Mouse (Mus musculus) c-Kit-negative CD71-positive TER-119-positive erythroid progenitor cells, embryonic 14.5 days (primary cell): ENCODE measurements at regions not wholly inside any gene's neighbourhood (a gene's known extent, or its start where the extent isn't known, plus 50 kb on each side); places are given as distances from the start of the nearest gene placed in this dataset.

Experiments used
- DNase-seq: peaks from one replicate; pipeline ENCODE4 v3.0.0-alpha.2; 2013; ENCODE audit warnings: low read depth, low spot score

DNA sequence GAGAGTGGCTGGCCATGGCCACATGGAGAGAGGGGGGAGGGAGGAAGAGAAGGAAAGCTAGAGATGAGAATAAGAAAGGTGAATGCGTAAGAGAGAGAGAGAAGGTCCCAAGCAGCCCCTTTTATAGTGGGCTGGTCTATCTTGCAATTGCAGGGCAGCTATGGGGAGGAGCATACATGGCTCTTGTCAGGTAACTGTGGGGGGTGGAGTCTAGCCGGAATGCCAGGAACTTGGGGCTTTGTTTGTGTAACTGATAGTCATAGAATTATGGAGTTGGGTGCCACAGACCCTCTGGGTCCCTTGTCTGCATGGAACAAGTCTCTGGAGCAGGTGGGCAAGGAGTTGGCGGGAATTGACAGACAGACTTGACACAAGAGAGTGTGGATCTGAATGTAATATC, 2151.8 kb downstream of the 4930444P10Rik start:
- no peak for DNase-seq

DNA sequence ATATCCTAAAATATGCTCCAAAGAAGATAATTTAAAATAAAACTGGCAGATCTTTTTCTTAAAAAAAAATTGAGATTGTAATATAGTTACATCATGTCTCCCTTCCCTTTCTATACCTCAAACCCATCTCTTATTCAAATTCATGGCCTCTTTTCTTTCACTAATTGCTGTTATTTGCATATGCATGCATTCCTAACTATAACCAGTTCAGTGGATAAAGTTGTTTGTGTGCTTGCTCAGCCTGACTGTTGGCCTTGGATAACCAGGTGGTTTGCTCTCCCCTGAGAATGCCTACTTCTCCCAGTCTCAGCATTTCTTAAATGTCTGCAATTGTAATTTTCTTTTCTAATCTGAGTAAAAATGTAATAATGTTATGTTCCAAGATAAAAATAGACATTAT, 2154.8 kb downstream of the 4930444P10Rik start:
- no peak for DNase-seq

DNA sequence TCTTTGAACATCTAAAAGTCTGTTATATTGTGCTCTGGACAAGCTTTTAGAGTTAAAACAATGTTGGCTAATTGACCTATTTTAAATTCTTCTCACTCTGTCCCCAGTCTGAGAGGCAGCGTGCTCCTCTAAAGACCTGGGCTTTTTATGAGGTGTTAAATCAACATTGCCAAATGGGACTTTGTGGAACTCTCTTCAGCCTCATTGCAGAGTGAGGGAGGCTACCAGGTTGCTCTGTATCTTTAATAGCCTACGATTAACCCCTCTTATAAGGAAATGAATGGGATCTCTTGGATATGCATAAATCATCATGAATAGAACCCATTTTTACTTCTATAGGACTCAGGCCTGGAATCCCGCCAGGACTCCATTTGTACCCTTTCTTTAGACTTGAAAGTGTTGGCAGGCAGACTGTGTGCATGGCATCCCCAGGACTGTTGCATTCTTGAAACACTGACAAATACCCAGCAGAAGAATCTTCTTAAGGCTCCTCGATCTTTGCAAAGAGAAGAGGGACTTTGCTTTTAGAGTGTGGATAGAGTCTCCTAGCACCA, 2157.1 kb downstream of the 4930444P10Rik start:
- no peak for DNase-seq

DNA sequence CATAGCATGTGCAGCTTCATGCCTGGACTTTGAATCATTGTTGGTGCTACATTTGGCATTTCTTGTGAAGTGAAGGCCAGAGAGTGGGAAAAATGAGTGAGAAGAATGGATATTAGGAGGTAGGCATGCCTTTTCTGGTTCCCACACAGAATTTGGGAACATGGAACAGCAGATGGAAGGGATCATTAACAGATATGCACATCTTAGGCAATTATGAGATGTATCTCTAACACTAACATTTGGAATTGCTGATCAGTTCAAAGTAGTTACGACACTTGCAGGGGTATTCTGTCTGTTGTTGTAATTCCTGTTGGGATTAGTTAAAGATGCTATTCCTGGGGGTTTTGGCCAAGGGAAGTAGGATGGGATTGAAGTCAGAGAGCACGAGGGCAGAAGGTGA, 2164.4 kb downstream of the 4930444P10Rik start:
- no peak for DNase-seq

DNA sequence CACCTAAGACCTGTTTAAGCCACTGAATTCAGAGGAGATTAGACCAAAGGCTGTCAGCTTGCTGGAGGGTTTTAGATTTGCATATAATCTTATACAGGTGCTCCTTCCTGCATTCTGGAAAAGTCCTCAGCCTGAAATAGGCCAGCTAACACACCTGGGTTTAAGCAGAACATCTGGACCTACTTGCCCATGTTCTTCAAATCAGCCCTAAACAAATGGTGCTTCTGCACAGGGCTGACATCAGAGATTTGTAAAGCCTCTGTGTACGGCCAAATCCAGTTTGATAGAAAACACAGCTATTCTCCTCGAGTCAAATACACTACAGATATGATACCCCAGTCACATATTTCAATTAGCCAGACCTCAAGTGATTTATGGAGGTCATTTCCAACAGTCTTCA, 2165.2 kb downstream of the 4930444P10Rik start:
- no peak for DNase-seq

DNA sequence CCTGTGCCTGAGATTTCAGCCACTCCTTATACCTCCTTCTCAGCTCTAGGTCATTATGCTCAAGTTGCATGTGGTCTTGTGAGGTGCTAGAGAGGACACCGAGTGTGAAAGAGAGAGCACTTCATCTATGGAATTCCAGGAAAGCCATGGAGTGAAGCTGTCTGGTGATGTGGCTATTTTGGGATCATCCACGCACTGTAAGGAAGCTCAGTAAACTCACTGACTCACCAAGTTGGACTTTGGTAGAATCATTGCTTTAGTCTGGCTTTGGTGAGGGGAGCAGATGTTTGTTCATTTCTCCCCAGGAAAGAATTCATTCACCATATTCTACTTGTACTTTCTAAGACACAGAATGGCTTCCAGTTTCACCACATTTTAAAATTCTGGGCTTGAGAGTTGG, 2167.1 kb downstream of the 4930444P10Rik start:
- DNase-seq = no peak

DNA sequence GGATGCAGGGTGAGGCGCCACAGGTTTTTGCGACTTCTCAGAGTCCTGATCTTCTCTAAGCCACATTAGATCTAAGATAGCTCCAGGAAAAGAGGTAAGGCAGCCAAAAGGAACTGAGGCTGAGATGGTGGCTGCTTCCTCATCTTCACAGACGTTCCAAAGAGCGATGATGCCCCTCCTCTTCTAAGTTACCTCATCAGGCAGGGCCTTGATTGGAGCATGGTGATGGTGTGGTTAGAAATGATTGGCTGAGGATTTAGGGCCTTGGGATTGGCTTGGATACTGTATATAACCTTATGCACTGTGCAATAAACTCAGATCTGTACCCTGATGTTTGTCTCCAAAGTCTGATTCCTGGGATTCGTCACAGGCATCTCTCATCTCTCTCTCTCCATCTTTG, 2177.9 kb downstream of the 4930444P10Rik start:
- DNase-seq = no peak

DNA sequence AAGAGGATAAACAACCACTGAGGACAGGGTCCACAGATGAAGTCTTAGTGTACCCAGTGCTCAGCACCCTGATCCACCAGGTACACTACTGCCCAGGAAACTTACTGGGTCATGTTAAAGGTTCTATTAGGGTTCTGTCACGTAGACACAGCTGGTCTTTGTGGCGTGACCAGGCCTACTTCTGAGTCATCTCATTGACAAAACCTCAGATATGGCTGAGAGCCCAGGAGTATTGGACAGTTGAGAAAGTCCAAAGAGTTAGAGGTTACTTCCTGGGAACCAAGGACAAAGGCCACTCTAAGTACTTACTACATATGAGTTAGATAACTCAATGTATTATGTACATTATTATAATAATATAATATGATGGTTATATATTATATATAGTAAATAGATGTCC, 2214.0 kb downstream of the 4930444P10Rik start:
- no peak for DNase-seq

DNA sequence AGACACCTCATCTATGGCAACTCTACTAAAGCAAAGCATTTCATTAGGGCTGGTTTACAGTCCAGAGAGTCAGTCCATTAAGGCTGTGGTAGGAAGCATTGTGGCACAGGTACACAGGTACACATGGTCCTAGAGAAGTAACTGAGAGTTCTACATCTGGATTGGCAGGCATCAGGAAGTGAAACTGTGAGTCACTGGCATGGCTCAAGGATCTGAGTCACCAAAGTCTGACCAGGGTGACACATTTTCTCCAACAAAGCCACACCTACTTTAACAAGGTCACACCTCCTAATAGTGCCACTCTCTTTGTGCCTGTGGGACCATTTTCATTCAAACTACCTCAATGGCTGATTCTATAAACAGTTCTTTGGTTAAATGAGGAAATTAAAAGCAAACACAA, 2219.2 kb downstream of the 4930444P10Rik start:
- no peak for DNase-seq

DNA sequence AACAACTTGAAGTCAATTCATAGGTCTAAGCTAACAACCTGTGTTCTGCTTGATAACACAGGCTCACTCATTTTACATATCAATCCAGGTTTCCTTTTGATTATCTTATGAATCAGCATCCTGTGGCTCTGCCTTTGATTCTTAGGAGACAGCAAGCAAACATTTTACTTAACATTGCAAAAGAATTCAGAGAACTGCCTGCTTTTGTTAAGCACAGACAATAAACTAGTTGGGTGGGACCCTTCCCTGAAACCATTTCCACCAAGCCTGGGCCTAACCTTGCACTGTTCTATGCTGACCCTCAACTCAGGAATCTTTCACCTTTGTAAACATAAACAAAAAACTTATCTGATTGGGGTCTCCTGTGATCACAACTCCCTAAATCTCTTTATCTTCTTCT, 2220.6 kb downstream of the 4930444P10Rik start:
- no peak for DNase-seq

DNA sequence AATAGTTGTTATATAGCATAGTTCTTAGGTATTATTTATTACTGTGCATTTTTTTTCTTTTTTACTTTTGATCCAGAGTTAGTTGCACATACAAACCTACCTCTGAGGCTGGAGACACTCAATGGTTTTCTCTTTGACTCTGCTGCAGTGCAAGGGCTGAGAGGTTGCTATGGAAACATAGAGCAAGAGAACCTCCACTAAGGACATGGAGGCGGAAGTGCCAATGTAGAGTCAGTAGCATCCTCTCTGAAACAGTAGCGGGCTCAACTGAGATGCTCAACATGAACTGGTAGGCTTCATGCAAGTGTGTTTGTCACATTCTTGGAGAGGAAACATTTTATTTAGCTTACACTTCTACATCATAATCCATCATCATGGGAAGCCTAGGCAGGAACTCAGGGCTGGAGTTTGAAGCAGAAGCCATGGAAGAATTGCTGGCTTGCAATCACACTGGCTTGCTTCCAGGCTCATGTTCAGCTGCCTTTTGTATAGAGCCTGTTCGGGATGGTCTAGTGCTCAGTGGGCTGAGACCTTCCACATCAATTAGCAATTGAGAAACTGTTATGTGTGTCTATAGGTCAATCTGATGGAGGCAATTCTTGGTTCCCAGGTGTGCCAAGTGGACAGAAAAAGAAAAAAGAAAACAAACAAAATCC, 2222.4 kb downstream of the 4930444P10Rik start:
- DNase-seq = no peak

DNA sequence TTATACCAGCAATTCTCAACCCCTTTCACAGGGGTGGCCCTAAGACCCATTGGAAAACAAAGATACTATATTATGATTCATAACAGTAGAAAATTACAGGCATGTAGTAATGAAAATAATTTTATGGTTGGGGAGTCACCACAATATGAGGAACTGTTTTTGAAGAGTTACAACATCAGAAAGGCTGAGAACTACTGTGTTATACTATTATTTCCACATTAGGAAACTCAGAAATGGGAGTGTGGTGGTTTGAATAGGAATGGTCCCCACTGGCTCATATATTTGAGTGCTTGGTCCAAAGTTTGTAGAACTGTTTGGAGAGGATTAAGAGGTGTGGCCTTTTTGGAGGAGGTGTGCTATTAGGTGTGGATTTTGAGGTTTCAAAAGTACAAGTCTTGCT, 2227.4 kb downstream of the 4930444P10Rik start:
- no peak for DNase-seq

DNA sequence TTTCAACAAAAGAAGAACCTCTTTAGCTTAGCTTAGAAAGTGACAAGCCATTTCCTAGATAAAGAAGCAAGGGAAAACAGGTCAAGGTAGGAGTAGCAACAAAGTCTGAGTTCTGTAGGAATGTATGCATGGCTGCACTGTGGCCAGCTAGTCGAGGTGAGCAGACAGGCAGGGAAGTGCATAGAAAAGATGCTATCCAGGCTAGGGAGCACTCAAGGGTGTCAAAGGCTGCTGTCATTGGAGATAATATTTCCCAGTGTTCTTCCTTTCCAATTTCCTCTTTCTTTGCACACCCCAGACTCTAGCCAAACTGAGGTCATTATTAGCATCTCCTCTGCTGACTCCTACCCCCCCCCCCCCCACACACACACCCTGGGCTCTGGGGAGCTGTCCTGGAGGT, 2229.4 kb downstream of the 4930444P10Rik start:
- DNase-seq = no peak

DNA sequence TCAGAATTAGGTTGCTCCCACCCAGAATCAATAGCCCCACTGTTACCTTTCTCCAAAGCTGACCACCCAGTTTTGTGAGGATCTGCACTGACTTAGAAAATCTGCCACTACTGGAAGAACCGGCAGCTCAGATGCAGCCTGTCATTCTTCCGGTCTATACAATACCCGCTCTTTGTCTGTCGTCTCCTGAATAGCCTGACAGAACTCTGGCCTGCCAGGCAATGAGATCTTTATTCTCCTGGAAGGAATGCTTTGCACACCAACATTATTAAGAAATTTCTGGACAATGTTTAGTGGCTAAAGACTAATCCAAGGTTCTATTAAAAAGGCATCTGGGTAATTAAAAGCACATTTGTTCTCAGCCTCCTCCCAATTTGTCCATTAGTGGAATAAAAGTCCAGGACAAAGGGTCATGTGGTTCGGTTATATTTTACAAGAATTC, 2232.0 kb downstream of the 4930444P10Rik start:
- no peak for DNase-seq

DNA sequence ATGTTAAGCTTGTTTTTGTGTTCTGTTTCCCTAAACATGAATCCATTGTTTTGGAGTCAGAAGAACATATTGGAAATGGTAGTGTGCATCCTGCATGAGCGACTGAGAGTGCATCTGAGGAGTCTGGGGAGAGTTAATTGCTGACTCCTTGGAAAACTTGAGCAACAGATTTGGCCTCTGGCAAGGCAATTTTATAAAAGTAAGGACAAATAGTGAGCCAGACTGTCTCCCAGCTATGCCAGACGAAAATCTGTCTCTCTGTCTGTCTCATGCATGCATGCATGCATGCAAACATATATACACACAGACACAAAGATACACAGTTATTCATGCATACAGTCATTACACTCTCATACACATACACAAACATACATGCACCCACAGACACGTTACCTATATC, 2232.7 kb downstream of the 4930444P10Rik start:
- DNase-seq = no peak

DNA sequence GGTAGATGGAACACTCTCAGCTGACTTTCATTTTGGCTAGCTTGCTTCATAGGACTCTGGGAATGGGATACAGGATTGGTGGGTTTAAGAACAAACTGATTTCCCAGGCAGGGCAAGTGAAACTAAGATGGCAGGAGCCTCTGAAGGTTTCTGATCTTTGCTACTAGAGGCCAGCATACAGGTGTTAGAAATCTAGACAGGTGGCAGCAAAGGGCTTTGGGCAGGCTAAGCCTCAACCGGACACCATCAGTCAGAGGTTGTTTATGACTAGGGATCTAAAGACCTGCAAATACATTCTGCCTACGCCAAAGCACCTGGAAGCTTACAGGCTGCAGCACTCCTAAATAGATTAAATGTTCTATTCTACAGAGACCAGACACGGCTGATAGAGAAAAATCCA, 2233.4 kb downstream of the 4930444P10Rik start:
- DNase-seq = no peak

DNA sequence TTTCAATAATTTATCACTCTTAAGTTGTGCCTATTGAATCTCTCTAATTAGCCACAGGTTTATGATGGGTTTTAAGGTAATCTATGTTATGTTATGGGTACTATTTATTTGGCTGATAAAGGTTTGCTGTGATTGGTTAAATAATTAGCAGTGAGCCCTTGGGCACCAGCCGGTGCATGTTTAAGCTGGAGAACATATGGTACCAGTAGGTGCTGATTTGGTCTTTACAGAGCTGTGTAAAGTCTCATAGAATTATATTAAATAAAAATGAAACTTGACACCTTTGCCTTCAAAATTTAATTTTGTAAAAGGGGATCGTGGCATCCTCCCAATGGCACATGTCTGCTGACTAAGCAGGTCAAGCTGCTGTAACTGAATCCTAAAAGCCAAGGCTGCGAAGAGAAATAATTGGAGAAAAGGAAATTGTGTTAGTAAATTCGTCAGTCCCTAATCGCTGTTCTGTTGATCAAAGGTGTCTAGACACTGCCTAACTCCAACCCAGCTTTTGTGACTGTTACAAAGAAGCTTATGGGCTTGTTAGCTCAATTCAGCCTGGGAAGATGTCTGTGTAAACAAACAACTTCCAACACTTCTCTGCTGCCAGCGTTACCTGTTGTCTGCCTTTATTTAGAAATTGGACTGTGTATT, 2234.6 kb downstream of the 4930444P10Rik start:
- no peak for DNase-seq

DNA sequence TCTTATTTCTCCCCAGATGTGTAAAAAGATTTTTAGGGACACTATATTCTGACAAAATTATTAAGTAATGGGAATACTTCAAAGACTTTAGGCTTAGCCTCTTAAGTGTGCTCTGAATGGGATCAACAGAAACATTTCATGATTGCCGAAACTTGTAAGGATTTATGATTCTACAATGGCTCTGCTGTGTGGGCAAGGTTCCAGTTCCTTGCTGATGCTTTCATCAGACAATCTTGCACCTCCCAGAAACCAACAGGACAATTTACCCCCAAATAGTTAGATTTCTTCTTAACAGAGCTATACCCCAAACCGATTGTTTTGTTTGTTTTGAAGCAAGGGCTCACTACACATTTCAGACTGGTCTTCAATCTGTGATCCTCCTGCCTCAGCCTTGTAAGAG, 2236.1 kb downstream of the 4930444P10Rik start:
- DNase-seq = no peak

DNA sequence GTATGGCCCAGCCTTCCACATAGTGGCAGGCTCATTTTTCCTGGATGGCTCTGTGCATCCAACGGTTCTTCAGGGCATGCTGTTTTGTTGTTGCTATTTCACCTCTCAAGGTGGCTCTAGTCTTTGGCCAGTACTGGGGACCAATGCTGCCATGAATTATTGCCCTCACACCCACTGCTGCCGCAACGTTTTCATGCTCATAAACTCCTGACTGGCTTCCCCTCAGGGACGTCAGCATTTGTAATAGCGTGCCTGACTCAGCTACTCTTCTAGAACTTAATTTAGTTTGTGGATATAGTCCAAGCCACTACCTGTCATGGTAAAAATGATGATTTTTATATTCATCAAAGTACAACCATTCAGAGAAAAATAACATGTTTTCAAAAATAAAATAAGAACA, 2242.0 kb downstream of the 4930444P10Rik start:
- no peak for DNase-seq

DNA sequence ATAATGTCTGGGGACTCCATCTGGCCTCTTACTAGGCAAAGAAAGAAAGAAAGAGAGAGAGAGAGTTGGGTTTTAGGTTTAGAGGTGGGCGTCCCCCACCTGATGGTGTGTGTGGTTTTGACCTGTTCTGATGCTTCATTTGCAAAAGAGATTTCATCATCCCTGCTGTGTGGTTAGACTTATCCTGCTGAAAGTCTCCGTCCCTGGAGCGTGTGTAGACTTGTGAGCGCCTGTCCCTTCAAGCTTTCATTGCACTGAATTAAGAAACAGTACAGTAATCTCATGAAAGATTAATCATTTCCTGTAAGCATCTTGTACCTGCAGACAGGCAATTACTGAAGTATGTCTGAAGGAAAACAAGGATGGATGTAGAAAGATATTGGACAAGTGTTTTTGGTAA, 2244.1 kb downstream of the 4930444P10Rik start:
- DNase-seq = no peak

DNA sequence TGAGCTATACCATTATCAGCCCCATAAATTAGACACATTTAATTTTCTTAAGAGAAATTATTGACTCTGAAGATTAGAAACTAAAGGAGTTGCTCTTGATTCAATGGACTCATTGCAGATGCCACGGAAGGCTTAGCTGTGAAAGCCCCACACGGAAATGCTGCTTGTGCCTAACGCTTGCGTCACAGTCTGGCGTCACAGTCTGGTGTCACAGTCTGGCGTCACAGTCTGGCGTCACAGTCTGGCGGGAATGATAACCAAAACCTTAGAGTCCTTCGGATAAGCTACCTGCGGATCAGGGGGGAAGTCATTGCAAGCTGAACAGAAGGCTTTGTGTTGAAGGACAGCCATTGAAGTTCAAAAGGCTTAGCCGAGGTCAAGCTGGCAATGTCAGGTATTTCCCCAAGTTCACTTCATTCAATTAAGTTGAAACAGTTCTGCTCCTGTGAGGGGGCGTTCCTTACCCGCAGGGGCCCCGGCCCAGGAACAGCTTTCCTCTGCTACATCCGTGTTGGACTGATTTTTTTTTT, 2246.7 kb downstream of the 4930444P10Rik start:
- no peak for DNase-seq

DNA sequence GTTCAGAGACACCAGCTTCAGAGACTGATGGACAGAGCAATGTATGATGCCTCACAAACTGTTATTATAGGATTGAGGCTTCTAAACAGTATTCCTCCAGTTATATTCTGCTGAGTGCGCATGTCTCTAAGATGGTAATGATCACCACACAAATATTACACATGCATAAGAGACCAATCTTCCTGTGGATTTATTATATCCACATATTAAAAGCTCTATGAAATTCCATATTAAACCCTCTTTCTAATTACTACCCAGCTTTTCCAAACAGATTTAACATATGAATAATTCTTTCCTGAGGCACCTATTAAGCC, 2252.9 kb downstream of the 4930444P10Rik start:
- DNase-seq = no peak

DNA sequence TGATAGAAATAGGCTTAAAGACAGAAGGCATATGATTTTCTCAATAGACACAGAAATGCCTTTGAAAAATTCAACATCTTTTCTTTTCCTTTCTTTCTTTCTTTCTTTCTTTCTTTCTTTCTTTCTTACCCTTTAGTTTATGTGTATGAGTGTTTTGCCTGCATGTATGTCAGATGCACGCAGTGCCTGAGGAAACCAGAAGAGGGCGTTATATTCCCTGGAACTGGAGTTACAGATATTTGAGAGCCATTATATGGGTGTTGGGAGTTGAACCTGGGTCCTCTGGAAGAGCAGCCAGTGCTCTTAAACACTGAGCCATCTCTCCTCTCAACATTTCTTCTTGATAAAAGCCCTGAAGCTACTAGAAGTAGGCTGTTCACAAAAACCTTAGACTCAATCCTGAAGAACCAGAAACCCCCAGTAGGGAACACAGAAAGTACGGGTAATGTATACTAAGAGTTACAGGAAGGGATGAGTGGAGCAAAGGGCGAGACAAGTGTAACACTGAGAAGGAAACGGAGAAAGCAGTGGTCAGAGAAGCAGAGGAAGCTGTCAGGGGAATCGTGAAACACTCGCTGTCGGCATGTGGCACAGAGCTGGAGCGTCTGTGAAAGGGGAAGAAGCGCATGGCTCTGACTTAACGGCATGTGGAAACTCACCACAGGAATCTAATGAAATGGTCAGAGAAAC, 2253.4 kb downstream of the 4930444P10Rik start:
- DNase-seq = no peak
